Mouse (Mus musculus): ENCODE measurements around the gene Rnf145.

DNA sequence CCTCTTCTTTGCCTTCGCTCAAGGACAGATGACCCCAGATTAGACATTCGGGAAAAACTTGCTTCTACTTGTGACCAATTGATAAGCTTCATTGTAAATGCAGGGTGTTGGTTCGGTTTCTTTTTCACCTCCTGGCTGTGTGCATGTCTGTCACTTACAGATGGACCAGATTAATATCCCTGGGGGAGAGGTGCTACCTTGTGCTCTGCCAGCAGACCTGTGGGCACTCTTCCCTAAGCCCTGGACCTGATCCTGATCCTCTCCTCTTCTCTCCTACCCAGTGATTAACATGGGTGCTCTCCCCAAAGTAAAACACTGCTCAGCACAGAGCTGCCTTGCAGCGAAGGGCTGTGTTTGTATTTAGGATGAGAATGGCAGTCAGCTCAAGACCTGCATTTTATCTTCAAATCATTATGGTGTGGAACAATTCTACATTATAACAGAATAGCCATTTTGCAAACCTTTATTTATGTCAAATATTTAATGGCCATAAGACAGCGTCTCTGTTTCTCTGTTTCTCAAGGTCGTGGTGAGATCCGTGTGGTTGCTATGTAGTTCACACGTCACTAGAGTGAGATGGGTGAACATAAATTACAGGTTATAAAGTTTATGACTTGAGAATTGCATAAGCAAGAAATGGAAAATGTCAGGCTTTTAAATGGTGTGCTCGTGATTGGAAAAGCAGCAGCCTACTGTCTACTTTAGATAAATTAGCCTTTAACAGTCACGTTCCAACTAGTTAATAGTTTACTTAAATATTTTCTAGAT is 30.9 kb downstream of the Rnf145 start:
- no peak for TF ChIP-seq CTCF (IDR thresholded peaks at IDR 0.05; ENCODE audit: low read depth)
- TF ChIP-seq EP300 (optimal IDR thresholded peaks at IDR 0.05), result no peak
